Mouse (Mus musculus) cortical plate, adult 2 months (tissue): ENCODE results near the gene Msl1.

Experiments
- CTCF ChIP-seq: fragments of 200-500 bp; IDR thresholded peaks from 2 replicates; pipeline ENCODE4 v1.5.1; 2011; ENCODE audit warnings: mild to moderate bottlenecking, control low read depth, low read length; ENCODE audit not compliant: insufficient read depth; ENCODE audit errors: extremely low read depth
- POLR2A ChIP-seq: fragments of 200-500 bp; IDR thresholded peaks from 2 replicates; pipeline ENCODE4 v1.6.1; 2011; ENCODE audit warnings: mild to moderate bottlenecking, low read length, control low read depth; ENCODE audit not compliant: insufficient read depth; ENCODE audit errors: extremely low read depth

- TF ChIP-seq CTCF (no peak), POLR2A (no peak)
Observed at GRCm38 (mm10) chr11:98784139-98784538, 11.2 kb upstream of the Msl1 start.
